Mouse (Mus musculus) C2C12 (cell line): Measurements from ENCODE around the gene Limch1. TPM values are rescaled to one million over a fixed set of nuclear protein-coding genes. Genes with fewer than 3 reads are reported as not detected.

ENCODE experiments used
- H3K27me3 ChIP-seq: one replicate; pipeline ENCODE4 v1.6.1; 2011; ENCODE audit not compliant: control insufficient read depth, insufficient read depth, insufficient read length
- H3K36me3 ChIP-seq: one replicate; pipeline ENCODE4 v1.6.1; 2011; ENCODE audit not compliant: control insufficient read depth, insufficient read depth
- H3K4me3 ChIP-seq: one replicate; pipeline ENCODE4 v1.5.1; 2011; ENCODE audit warnings: mild to moderate bottlenecking, control low read depth; ENCODE audit not compliant: poor library complexity, insufficient read depth, severe bottlenecking
- H3K79me2 ChIP-seq: one replicate; pipeline ENCODE4 v1.6.1; 2011; ENCODE audit not compliant: control insufficient read depth, insufficient read depth
- H3K79me3 ChIP-seq: one replicate; pipeline ENCODE4 v1.6.1; 2011; ENCODE audit warnings: low read depth, control low read depth
- H3ac ChIP-seq: one replicate; pipeline ENCODE3; 2011; ENCODE audit warnings: low read depth; ENCODE audit not compliant: control insufficient read depth, insufficient read length
- CEBPB ChIP-seq: IDR thresholded peaks from one replicate; pipeline ENCODE4 v1.6.1; 2011; ENCODE audit warnings: low read depth, mild to moderate bottlenecking, control low read depth, moderate library complexity
- CTCF ChIP-seq: IDR thresholded peaks from one replicate; pipeline ENCODE4 v1.5.1; 2011; ENCODE audit not compliant: control insufficient read depth, insufficient read depth, insufficient read length
- FOSL1 ChIP-seq: IDR thresholded peaks from one replicate; pipeline ENCODE4 v1.8.0; 2011; ENCODE audit warnings: mild to moderate bottlenecking, low read length; ENCODE audit not compliant: poor library complexity, insufficient read depth, severe bottlenecking
- MAX ChIP-seq: IDR thresholded peaks from one replicate; pipeline ENCODE4 v1.6.1; 2011; ENCODE audit warnings: mild to moderate bottlenecking, control low read depth
- MYOD1 ChIP-seq: IDR thresholded peaks from one replicate; pipeline ENCODE4 v1.6.1; 2011; ENCODE audit warnings: low read depth; ENCODE audit not compliant: control insufficient read depth, insufficient read length
- MYOG ChIP-seq: IDR thresholded peaks from one replicate; pipeline ENCODE4 v1.6.1; 2011; ENCODE audit not compliant: control insufficient read depth, insufficient read length; ENCODE audit errors: extremely low read depth
- USF1 ChIP-seq: IDR thresholded peaks from one replicate; pipeline ENCODE4 v1.6.1; 2011; ENCODE audit warnings: low read depth, mild to moderate bottlenecking, control low read depth, moderate library complexity
- polyA plus RNA-seq: library from polyadenylated mRNA; unstranded; fragments of >200 nt; fragmentation: generic; extraction: Trizol; gene quantifications from one replicate; pipeline ENCODE4 v1.2.1, GENCODE M21; 2012; ENCODE audit warnings: missing spikeins

Limch1 gene
- polyA plus RNA-seq, 1 experiment = not detected

DNA sequence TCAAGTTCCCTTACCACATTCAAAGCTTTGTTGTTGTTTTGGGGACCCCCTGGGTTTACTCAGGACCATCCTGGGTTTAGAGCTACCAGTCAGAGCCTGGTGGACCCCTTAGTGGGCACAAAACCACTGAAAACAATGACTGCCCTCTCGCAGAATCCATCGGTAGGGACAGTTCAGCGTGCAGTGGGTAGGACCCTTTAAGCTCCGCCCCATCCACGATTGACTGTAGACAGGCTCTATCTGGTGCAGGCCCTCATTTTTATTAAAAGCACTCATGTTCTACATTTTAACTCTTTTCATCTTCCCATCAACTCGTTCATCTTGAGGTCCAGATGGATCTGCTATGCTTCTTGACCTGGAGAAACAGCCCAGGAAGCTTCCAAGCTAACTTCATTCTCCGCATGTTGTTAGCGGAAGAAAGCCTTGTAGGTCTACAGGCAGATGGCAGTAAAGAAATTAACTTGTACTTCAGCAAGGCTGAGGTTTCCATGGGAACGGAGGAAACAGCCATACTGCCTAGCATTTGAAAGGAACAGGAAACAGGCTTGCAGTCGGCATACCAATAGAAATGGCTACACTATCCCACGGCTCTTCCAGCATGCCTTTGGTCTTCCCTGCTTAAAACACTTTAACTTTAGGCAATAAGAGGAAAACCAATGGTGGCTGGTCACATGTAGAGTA, 14.9 kb upstream of the Limch1 start:
- Histone ChIP-seq H3K79me2 (no peaks in the 10 kb centered on the region), H3K27me3 (peaks cover 13% of the 10 kb centered on the region), H3K79me3 (no peaks in the 10 kb centered on the region), H3K4me3 (no peak overlapping the region), H3K36me3 (no peaks in the 10 kb centered on the region), H3ac (no peak overlapping the region)
- TF ChIP-seq CTCF = no peak
- no peak for TF ChIP-seq MAX
- TF ChIP-seq CEBPB = no peak
- TF ChIP-seq MYOG = no peak
- TF ChIP-seq USF1 = no peak
- no peak for TF ChIP-seq MYOD1

DNA sequence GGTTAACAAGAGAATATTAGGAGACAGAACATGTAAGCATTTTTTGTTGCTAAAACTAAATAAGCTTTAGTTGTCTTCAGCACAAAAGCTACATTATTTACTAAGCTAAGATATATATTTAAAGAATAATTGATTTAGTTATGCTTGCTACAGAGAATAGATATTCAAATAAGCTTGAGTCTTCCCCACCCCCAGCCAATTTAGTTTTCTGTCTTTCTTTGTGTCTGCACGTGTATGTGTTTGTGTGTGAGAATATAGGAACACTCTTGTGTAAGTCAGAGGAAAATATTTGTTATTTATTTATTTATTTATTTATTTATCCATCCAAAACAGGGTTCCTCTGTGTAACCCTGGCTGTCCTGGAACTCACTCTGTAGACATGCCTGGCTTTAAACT, 14.3 kb upstream of the Limch1 start:
- TF ChIP-seq FOSL1 (no peak), CTCF (no peak), MYOD1 (no peak), CEBPB (no peak), MYOG (no peak), MAX (no peak), USF1 (no peak)
- no peak overlapping the region for H3K4me3 ChIP-seq
- no peaks in the 10 kb centered on the region for H3K79me3 ChIP-seq
- H3K27me3 ChIP-seq = peaks cover 10% of the 10 kb centered on the region
- H3ac ChIP-seq = no peak overlapping the region
- H3K36me3 ChIP-seq = no peaks in the 10 kb centered on the region
- H3K79me2 ChIP-seq = no peaks in the 10 kb centered on the region

DNA sequence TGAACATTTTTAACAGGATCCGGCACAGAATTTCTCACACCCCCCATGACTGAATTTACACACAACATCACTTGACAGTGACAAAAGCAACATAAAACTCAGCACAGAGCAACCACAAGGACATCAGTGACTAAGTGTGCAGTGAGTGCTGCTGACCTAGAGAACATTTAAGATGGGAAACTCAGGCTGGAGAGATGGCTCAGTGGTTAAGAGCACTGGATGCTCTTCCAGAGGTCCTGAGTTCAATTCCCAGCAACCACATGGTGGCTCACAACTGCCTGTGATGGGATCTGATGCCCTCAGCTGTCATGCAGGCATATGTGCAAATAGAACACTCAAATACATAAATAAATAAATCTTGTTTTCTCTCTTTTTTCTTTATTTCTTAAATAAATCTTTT, 12.1 kb upstream of the Limch1 start:
- no peak overlapping the region for H3K4me3 ChIP-seq
- peaks cover 3% of the 10 kb centered on the region for H3K27me3 ChIP-seq
- H3K36me3 ChIP-seq = no peaks in the 10 kb centered on the region
- no peaks in the 10 kb centered on the region for H3K79me3 ChIP-seq
- no peak overlapping the region for H3ac ChIP-seq
- no peaks in the 10 kb centered on the region for H3K79me2 ChIP-seq
- TF ChIP-seq CEBPB (no peak), FOSL1 (no peak), USF1 (no peak), CTCF (no peak), MYOD1 (no peak), MYOG (no peak), MAX (no peak)

DNA sequence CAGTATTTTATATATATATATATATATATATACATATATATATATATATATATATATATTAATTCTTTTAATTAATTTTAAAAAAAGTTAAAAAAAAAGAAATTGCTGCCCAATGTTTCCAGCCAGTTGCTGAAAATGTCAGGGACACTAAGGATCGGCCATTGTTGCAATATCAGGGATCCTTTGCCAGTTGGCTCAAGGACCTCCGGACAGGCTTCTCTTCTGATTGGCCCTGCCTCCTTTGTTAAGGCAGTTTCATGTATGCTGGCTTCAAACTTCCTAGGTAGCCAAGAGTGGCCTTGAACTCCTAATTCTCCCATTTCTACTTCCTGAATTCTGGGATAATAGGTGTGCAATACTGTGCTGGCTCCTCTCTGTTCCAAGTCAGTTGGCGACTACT, 6.3 kb upstream of the Limch1 start:
- Histone ChIP-seq H3K36me3 (no peaks in the 10 kb centered on the region), H3K79me2 (no peaks in the 10 kb centered on the region), H3ac (no peak overlapping the region), H3K79me3 (no peaks in the 10 kb centered on the region), H3K4me3 (no peak overlapping the region), H3K27me3 (peaks cover 3% of the 10 kb centered on the region)
- TF ChIP-seq CTCF = no peak
- TF ChIP-seq CEBPB = no peak
- TF ChIP-seq FOSL1 = no peak
- no peak for TF ChIP-seq MAX
- no peak for TF ChIP-seq MYOG
- no peak for TF ChIP-seq USF1
- no peak for TF ChIP-seq MYOD1

DNA sequence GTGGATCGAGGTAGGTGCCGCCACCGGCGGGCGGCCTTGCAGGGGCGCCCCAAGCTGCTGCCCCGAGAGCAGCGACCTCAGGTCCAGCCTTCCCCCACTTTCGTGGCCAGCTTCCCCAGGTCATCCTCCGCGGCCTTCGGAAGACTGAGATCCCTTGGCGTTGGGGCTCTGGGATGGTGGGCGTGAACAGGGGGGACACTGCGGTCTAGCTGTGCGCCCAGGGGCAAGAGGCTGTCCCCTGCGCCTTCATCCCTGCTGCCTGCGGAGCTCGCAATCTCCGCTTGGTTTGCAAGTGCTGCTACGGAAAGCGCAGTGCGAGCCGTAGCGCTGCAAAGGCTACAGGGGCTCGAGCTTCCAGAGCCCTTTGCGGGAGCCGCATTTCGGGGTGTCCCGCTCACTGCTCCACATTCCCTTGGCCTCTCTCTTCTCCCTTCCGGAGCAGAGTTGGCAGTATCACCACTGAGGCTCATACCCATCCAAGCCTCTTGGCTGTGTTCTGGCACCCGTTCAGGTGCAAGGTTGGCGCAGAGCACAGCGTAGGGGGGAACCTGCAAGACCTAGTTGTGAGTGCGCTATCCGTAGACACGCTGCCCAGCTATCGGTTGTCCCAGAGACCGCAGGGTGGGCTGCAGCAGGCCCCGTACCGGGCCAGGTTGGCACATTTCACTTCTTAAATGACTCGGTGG, 512 bp downstream of the Limch1 start:
- Histone ChIP-seq H3K79me2 (no peaks in the 10 kb centered on the region), H3K36me3 (no peaks in the 10 kb centered on the region), H3K79me3 (no peaks in the 10 kb centered on the region), H3K4me3 (no peak overlapping the region), H3ac (no peak overlapping the region), H3K27me3 (peaks cover 9% of the 10 kb centered on the region)
- TF ChIP-seq FOSL1 (no peak), USF1 (no peak), MYOD1 (no peak), MAX (no peak), MYOG (no peak), CEBPB (no peak), CTCF (no peak)

DNA sequence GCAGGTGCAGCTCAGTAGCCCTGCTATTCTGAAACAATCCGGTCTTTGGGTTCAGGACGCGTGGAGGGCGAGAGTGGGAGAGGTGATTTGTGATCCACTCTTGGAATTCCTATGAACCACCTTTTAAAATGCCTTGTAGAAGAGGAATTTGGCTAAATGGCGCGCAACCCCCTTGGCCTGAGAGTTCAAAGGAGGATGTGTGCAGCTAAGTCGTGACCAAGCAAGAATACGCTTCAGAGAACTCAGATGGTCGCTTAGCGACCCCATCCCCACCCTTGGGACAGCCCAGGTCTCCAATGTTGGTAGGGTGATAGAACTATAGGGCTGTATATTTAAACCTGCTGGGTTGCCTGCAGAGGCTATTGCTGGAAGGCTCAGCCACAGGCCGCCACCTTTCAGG, 1.1 kb downstream of the Limch1 start:
- Histone ChIP-seq H3K79me2 (no peaks in the 10 kb centered on the region), H3K4me3 (no peak overlapping the region), H3K79me3 (no peaks in the 10 kb centered on the region), H3ac (no peak overlapping the region), H3K27me3 (peaks cover 9% of the 10 kb centered on the region), H3K36me3 (no peaks in the 10 kb centered on the region)
- TF ChIP-seq CEBPB (no peak), USF1 (no peak), MAX (no peak), CTCF (no peak), MYOG (no peak), FOSL1 (no peak), MYOD1 (no peak)
